Mouse (Mus musculus): Measurements from ENCODE around the gene Eri3.

Eri3 gene

GRCm38 (mm10) chr4:117624660-117625059 lies 74.5 kb downstream of the Eri3 start:
- DNase-seq (ENCODE audit: low spot score in 2 of 2) = no peak

DNA sequence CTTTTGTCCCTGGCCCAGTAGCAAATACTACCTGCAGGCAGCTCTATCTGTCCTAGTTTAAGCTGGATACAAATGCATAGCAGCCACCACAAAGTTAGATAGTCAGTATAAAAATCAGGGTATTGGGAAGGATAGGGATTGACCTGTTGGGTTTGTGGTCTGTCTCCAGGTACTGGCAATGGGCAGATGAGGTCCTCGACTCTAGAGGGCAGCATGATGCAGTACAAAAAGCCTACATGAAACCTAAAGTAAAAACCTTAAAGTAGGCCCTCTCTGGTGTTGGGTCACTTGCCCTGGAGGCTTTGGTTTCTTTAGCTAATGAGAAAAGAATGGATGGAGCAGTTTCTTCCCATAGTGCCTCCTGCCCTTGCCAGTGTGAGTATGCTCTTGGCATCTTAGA lies 78.3 kb downstream of the Eri3 start:
- no peak for DNase-seq (ENCODE audit: low spot score in 2 of 2)

DNA sequence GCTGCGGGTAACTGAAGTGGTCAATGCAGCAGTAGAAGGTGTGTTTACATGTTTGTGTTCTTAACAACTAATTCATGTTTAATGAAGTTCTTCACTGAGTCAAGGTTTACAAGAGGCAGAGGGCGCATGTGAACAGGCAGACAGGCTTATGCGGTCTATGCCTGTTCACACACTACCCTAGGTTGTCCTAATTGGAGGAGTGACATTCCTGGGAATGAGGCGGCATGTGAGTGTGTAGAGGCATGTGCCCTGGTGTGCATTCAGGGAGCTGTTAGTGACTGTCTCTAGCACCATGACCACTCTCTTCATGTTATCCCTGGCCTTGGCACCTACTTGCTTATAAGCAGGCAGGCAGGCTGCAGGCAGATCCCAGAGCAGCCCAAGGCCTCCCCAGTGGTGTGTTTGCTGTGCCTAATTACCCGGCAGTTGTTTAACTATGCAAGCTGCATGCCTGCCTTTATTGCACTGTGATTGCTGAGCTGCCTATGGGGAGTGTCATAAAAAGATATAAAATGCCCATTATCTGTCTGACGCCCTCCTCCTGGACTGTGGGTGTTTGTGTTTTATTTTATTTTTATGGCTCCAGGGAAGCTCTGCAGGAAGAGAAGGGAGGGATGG lies 80.0 kb downstream of the Eri3 start:
- no peak for DNase-seq (ENCODE audit: low spot score in 2 of 2)

GRCm38 (mm10) chr4:117633527-117633926 lies 83.4 kb downstream of the Eri3 start:
- DNase-seq (ENCODE audit: low spot score in 2 of 2) = no peak

DNA sequence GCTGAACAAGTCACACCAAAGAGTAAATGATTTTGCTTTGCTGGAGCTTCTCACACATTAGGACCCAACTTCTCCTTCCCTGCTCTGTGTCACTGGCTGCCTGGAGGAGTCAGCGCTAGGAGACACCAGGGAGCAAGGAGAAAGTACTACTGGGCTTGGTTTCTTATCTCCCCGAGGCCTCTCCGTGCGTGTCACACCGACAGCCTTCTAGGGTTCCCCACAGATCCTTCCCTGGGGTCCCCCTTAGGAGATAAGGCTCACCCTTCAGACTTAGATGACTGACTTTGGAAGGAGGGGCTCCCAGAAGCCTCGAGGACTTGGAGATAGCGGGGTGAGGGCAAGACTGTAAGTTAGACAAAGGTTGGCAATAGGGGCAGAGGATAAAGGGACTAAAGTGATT lies 84.5 kb downstream of the Eri3 start:
- no peak for DNase-seq (ENCODE audit: low spot score in 2 of 2)

DNA sequence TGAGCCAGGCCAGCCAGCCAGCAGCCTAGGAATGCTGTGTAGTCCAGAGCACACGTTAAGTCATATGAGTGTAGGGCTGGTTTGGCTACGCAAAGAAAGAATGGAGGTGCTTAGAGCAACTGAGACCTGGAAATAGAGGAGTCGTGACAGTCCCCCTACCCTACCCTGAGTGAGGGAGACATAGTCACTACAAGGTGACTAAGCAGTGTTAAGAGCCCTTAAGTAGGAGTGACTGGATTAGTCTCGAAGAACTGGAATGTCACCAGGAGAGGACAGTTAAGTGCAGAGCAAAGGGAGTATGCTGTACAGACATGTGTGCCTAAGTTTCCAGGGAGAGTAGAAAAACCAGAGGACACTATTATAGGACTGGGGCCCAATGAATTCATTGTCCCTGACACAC lies 86.0 kb downstream of the Eri3 start:
- DNase-seq (ENCODE audit: low spot score in 2 of 2) = no peak

- no peak for DNase-seq (ENCODE audit: low spot score in 2 of 2)
Measured at GRCm38 (mm10) chr4:117636891-117637613, 86.9 kb downstream of the Eri3 start.

- DNase-seq (ENCODE audit: low spot score in 2 of 2) = no peak
Measured at GRCm38 (mm10) chr4:117640925-117641703, 90.9 kb downstream of the Eri3 start.

DNA sequence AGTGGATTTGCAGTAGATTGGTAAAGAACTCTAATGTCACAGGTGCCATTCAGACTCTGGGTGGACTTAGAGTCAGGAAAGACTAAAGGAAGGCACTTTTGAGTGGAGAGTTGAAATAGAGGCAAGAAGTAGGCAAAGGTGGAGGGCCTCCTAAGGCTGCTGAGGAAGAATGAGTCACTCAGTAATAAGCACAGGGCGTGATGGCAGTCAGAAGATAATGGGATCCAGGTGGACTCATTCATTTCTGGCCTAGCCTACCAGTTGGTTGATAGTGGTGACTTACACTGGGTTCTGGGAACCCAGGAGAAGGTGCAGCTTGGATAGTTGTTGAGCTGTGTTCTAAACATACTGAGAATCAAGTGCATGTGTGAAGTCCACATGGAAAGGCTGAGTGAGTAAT lies 91.6 kb downstream of the Eri3 start:
- no peak for DNase-seq (ENCODE audit: low spot score in 2 of 2)

DNA sequence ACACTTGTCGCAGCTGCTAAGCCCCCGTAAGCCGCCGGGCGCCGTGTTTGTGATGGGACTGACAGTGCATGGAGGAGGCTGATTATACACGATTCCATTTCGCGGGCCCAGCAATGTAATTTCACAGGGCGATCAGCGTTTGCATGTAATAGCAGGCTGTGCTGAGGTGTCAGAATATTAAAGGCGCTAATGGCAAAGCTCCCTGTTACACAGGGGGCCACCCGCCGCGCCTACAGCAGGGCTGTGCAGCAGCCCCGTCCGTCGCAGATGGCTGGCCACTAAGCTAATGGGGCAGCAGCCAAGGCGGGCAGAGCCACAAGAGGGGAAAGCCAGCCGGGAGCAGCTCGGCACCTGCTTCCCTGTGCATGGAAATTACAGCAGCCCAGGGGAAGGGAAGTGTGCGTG lies 94.9 kb downstream of the Eri3 start:
- no peak for DNase-seq (ENCODE audit: low spot score in 2 of 2)

DNA sequence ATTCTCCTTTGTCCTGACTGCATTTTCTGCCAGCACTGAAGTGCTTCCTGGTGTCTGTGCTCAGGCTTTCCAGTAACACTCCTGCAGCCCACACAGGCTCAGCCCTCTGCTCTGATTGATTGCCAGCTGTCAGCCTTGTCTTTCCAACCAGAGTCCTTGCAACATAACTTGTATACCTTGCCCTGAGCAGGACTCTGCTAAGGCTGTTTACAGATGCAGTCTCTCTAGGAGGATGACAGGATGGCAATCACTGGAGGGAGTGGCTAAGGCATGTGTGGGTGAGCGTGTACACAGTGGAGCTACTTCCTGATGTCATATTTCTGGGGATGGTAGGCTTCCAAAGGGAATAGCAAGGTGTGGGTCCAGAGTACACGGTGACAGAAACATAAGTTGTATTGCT lies 95.7 kb downstream of the Eri3 start:
- DNase-seq (ENCODE audit: low spot score in 2 of 2) = no peak

DNA sequence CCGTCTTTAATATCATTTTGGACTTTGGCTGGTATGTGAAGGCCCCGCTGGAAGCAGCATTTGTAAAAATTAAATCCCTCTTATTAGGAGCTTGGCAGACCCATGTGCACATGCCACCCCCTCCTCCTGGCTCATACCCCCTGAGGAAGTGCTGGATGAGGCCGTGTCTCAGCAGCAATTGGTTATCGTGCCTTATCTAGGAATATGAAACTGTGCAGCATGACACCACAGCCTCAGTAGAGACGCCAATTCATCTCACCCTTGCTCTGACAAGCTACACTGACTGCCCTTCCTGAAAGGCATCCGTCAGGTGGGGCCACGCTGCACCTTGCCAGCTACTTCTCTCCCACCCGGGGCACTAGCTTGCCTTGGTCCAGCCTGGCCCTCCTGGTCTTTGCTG lies 96.3 kb downstream of the Eri3 start:
- no peak for DNase-seq (ENCODE audit: low spot score in 2 of 2)

- DNase-seq (ENCODE audit: low spot score in 2 of 2) = no peak
Measured at GRCm38 (mm10) chr4:117646926-117647755, 97.0 kb downstream of the Eri3 start.

DNA sequence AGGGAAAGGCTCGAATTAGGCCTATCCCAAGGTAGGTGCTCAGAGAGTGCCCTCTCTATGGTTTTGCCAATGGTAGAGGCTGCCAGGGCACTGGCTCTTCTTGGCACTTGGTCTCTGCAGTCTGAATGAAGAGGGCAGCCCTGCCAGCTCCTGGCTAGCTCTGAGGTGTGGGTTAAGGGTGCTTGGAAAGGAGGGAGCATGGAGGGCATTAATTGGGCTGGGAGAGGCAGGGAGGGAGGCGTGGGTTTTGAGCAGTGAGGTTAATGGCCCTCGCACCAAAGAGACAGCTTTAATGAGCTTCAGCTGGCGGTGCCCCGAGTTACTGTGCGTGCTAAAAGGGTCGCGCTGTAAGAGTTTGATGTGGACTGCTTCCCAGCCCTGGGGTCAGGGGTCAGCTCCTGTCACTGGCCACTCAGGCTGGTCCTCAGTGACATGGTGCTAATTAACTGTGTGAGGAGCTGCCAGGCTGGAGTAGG lies 101.5 kb downstream of the Eri3 start:
- peak in 1 of 2 experiments; percentile 28 for DNase-seq (ENCODE audit: low spot score in 2 of 2)

DNA sequence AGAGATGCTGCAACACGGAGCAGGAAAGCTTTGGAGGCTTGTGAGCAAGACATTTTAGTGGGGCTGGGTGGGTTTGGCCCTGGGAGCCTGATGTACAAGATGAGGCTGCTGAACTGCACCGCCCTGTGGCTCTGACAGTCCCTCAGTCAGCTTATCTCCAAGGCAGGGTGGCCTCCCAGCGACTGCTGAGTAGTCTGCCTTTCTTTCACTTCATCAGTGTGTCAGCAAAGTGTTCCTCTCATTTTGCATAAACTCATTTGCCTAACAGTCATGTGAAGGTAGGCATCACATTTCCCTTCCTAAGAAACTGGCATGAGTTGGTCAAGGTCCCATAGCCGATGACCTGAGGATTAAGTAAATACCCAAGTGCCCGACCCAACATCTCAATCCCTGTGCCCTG lies 102.6 kb downstream of the Eri3 start:
- no peak for DNase-seq (ENCODE audit: low spot score in 2 of 2)

- DNase-seq (ENCODE audit: low spot score in 2 of 2) = no peak
Measured at GRCm38 (mm10) chr4:117654016-117654702, 104.0 kb downstream of the Eri3 start.

- no peak for DNase-seq (ENCODE audit: low spot score in 2 of 2)
Measured at GRCm38 (mm10) chr4:117654703-117655499, 104.7 kb downstream of the Eri3 start.

DNA sequence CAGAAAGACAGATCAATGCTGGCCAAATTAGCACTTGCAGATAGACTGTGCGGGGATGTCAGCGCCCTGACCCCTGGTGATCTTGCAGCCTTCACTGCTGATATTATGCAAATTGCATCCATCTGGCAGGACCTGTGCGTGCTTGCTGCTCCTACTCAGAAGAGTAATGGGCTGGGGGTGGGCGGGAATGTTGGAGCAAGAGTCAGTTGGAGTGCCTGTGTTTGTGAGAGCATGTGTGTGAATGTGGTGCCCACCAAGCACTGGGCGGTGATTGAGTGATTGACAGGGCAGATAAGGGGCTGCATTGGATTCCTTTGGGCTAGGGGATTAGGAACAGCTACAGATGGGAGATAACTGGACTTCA lies 105.3 kb downstream of the Eri3 start:
- no peak for DNase-seq (ENCODE audit: low spot score in 2 of 2)

DNA sequence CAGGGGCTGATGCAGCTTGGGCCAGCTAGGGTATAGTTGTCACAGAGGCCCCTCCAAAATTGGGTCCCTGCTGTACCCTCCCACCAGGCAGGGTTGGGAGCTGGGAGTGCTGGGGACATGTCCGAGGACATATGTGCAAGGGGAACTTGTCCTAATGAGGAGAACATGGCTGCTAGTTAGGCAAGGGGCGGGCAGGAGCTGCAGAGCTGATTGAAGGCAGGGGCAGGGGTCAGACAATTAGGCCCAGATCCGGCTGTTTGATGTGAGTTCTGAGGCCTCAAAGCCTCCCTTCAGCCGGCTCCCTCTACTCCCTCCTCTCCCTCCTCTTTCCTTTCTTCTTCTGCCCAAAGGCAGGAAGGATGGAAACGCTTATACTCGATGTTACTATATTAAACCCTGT lies 106.8 kb downstream of the Eri3 start:
- DNase-seq (ENCODE audit: low spot score in 2 of 2) = no peak

DNA sequence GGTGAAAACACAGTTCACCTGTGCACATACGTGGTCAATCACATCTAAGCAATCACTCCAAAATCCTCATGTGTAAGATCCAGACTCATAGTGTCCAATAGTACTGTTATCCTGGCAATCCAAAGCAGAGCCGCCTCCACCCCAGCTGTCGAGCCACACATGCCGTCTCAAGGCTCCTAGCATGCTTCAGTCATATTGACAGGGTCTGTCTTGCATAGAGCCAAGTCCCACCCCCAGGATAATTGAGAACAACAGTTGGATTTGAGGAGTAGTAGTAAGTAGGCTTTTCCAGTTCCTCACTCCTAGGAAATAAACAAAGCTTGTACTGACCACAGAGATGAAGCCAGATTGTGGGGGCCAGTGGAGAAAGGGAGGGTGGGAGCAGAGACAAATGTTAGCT lies 107.5 kb downstream of the Eri3 start:
- DNase-seq (ENCODE audit: low spot score in 2 of 2) = no peak

Measured in urinary bladder, postnatal 36 days (tissue).